Mouse (Mus musculus) regulatory T cell (primary cell): ENCODE results near the gene Gsc2.

Experiments
- in situ Hi-C: fragments of 300-600 bp; cut with MboI, MseI; formaldehyde crosslinking; loops from one replicate; pipeline ENCODE4 v1.15.1; 2025; ENCODE audit warnings: high pct_unique_total_duplicates

The Gsc2 gene

DNA sequence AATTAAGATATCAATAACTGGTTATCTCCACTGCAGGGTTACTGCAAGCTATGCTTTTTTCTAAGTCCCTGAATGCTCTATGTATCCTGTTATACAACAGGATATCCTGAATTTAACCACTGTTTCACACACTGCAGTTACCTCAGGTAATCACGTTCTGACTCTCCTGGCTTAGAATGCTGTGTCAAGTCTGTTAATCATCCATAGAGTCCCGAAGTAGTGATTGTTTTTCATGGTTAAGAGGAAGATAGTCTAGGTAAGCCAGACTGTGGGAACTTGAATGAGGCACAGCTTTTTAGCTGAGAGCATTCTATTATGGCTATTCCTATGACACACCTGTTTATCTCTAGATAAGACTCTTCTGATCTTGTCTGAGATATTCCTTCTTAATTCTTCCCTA is 49.6 kb downstream of the Gsc2 start:
- in situ Hi-C loops, result loop anchor here (10.0 kb wide), 1 partner anchor 330 kb away; no protein-coding TSS in a partner anchor
